Mouse (Mus musculus): ENCODE measurements around the gene Dnajc22.

Gene Dnajc22

DNA sequence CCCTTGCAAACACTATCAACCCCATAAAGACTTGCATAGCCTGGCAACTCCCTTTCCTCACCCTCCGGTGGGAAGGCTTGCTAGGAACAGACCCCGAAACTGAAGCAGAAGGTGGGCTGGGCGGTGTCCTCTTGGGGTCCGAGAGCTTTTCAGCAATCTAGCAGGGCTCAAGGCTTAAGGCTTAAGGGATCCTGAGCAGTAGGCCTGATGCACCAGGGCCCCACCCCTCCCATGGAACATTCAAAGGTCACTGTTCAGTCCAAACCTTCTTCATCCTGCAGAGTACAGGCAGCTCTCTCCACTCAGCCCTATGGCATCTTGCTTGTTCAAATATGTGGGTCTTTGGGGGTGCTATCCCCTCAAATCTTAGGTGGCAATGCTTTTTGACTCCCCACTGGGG lies 7.0 kb upstream of the Dnajc22 start:
- in situ Hi-C loops (cut with MboI, MseI): loop anchor here in 1 of 2 experiments (5.0 kb wide), 1 partner anchor 41 kb away; the partner anchor contains the start of gene Spats2

DNA sequence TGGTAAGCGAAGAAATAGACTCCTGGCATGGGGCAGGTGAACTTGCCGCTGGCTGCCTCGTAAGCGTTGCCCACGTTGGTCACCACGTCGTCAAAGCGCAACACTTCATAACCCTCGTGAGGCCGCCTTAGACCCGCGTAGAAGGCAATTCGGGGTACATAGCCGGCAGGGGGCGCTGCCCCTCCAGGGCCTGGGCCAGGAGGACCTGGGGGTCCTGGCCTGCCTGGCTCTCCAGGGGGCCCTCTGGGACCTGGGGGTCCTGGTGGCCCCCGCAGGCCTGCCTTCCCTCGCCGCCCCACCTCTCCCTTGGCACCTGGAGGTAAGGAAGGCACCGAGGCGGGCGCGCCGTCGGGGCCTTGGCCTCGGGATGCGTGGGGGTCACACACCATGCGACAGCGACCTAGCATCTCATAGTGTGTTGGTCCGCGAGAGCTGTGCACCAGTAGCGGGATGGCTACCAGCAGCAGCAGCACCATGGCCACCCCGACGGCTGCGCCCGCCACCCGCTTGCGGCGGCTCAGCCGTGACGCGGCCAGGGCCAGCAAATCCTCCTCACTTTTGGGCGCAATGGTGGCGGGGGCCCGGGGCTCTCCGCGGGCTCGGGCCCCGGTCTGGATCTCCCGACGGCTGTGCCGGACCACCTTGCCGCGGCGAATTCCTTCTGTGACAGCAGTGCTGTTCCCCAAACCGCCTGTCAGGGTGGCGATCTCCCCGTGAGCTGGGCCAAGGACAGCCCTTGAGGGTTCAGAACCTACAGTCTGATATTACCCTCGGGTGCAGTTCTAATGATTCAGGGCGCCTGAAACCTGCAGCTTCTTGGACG lies 5.5 kb upstream of the Dnajc22 start, which contains the start of gene C1ql4:
TSS of gene C1ql4 (minus strand) at position 565 of the 823 bp plus-strand sequence.
- in situ Hi-C loops (cut with MboI, MseI): loop anchor here in 1 of 2 experiments (5.0 kb wide), 1 partner anchor 40 kb away; the partner anchor contains the start of gene Spats2

DNA sequence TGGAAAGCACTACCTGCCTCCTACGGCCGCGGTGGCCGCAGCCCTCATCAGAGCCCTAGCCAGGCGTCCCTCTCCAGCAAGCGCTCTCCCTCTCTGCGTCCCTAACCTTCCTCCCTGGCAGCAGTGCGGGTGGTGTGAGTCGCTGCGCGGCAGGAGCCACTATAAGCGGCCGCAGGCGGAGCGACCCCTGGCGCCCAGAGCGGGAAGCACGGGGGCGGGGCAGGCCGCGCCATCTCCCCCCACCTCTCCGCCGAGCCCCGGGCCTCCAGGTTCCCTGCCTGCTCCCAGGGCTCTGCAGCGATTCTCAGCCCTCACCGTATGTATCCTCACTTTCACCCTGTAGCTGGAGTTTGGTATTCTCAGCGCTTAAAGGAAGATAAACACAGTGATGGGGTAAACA lies 4.7 kb upstream of the Dnajc22 start:
- in situ Hi-C loops (cut with MboI, MseI): loop anchor here in 1 of 2 experiments (5.0 kb wide), 1 partner anchor 39 kb away; the partner anchor contains the start of gene Spats2

DNA sequence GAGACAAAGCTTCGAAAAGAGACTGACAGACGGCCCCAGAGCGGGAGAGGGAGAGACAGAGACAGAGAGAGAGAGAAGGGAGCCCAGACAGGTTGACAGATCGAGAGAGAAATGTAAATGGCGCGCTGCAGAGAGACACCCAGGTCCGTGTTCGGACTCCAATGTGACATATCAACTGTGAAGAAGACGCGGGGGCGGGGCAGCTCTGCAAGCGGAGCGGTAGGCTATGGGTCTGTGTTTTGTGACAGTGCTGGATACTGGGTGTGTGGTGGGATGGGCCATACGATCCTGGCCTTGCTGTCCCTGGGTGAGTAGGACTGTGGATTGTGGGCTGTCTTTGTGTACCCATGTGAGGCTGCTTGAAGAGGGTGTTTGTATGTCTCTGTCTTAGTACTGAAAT lies 3.9 kb upstream of the Dnajc22 start:
- in situ Hi-C loops (cut with MboI, MseI): loop anchor here in 1 of 2 experiments (5.0 kb wide), 1 partner anchor 38 kb away; the partner anchor contains the start of gene Spats2

DNA sequence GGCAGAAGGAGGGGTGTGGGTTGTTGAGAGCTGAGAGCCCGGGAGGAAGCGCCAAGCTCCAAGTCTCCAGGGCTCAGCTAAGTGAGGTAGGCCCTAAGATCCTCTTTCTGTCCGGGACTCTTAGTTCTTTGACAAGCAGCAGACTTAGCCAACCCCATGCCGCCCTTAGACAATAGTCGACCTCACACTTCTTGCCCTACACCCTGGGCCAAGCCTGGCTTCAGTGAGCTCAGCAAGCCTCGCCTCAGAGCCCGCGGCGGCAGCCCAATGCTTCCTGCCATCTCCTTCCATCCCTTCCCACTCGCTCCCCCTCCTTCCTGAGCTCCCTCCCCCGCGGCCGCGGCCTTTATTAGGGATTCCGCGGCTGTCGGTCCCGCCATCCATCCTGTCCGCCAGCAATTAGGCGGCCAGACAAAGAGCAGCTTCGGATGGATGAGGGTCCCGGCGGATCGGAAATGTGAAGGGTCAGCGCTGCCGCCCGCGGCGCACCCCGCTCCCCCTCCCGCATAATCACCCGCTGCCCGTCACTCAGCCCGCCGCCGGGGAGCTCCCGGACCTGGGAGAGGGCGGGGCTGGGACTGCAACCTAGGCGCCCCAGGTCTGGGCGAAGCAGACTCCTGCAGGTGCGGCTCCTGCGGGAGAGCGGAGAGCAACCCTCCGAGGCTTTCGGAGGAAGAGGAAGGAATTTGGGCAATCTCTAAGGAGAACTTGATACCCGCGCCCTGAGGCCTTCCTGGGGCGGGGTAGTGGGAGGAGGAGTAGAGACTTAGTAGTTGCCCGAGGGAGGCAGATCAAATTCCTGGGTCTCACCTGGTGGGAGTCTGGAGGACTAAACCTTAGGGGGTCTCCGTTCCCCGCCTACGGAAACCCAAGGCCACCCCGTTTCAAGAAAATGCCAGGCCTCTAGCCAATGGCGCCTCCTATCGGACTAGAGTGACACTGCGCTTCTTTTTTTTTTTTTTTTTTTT lies 605 bp downstream of the Dnajc22 start:
- in situ Hi-C loops (cut with MboI, MseI): no loop called here

DNA sequence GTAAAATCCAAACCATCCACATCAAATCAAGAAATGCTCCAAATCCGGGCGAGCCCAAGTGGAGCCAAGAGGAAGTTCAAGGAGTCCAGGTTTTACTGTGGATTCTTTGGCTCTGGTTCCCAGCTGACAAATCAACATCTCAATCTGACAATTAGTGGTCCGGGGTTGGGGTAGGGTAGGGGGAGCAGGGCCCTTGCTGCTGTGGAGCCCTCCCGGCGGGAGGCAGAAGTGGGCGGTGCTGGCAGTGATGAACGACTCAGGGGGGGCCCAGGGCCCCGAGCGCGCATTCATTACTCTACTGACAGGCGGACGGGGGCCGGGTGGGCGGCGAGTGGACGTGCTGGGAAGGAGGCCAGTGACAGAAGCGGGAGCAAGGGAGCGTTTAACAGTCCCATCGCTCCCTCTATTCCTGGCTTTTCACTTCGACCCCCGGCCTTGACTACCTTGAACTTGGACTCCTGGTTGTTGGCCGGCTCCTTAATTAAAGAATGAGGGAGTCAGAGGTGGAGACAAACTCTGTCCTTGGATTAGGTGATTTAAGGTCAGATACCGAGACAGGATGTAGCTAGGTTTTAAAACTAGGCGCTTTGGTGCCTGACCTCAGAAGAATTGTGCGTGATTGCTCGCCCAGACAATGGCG lies 1.8 kb downstream of the Dnajc22 start:
- in situ Hi-C loops (cut with MboI, MseI): no loop called here

DNA sequence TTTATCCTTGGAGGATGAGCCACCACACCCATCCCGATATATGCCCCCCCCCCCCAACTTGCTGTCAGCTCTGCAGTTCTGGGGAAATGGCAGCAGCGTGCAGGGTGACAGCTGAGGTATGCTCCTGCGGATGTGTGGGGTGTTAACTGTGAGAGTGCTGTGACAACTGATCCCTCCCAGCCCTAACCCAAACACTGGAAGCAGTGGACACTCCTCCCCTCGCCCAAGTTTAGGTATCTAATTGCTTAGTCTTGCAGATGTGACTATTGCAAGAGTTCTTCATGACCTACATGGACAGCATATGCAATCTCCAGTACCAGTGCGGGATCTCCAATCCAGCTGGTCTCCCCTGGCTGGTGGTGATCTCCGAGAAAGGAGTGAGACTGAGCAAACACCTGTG lies 2.4 kb downstream of the Dnajc22 start:
- in situ Hi-C loops (cut with MboI, MseI): no loop called here

DNA sequence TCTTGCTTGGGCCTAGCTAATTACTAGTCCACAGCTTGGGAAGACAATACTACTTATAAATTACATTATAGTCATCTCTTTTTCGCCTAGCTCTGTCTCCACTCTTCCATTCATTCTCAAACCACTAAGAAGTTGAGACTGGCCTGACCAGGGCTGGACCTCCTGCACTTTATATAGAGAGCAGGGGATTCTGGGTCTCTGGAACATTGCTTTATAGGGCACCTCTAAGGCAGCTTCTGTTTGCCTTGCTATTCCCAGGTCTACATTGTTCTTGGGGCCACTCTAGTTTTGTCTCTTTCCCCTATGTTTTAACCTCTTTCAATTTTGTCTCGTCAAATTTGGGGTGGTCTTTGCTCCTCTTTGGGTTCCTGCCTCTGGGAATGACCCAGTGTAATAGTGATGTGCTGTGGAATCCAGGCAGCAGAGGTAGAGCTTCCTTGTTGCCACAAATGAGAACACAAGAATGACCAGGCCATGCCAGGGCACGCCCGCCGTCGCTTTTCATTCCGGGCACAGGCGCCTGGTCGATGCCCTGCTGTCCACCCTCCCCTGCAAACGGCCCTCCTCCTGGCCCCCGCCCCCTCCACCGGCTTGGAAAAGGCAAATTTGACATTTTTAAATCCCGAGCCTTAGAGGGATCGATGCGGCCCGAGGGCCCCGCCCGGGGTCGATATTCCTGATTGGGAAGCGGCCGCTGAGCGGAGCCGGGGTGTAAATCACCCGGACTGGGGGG lies 3.3 kb downstream of the Dnajc22 start:
- in situ Hi-C loops (cut with MboI, MseI): no loop called here

DNA sequence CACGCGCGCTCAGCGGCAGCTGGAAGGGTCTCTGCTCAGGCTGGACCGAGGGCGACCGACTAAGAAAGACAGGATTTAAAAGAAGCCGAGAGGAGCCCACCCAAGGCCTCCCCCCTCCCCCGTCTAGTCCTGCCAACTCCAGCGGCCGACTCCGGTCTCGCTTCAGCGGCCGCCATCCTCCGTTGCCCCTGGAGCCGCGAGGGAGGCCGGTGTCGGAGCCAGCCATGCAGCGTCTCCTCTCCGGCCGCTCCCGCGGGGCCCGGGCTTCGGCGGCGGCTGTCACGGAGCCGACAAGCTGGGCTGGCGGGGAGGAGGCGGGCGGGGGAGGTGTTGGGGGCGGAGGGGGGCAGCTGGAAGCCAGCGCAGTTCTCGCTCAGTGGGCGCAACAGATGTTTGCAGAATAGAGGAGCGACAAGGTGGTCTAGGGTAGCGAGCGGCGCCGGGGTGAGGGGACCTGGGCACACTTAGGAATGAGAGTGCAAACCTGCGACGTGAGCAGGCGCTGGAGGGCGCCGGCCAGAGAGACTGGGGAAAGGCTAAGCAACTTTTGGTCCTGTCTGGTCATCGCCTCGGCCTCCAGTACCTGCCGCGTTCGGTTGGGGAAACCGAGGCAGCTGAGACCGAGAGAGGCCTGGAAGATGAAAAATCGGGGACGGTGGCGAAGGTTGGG lies 4.0 kb downstream of the Dnajc22 start:
- in situ Hi-C loops (cut with MboI, MseI): no loop called here

DNA sequence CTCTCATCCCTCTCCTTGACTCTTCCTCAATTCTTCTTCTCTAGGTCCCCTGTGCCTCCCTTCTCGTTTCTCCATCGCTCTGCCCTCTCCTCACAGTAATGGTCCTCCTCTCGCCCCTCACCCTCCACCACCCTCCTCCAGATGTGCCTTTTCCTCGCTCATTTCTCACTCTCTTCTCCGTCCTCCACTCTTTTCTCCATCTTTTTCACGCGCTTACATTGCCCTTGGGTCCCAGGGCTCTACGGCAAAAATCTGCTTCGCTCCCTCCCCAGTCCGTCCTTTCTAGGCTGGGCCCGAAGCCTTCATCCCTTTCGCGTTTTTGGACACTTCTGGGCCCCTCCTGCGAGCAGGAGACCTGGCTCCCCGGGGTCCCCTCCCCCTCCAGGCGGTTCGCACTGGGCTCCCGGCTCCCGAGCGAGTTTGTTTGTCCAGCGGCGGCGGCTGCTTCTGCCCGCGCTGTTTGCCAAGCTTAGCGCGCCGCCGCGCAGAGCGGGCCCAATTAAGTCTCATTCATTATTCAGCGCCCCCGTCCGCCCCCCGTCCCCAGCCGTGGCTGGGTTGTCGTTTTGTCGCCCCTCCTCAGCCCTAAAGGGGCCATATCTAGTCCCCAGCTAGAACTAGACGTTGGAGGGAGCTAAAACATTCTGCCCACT lies 5.0 kb downstream of the Dnajc22 start:
- in situ Hi-C loops (cut with MboI, MseI): no loop called here

DNA sequence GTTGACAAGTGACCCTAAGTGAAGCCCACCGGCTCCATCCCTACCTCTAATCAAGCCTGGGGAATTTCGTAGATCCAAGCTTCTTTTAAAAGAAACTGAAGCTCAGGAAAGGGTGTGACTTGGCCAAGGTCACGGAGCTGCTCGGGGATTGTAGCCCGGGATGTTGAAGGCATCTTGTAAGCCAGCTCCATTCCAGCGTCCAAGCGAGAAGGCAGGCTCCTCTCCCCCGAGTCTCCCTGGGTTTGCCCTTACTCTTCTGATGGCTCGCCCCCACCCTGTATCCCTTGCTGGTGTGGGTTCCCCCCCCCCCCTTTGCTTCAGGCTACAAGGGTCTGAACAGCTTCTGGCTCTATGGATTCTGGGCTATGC lies 5.5 kb downstream of the Dnajc22 start:
- in situ Hi-C loops (cut with MboI, MseI): no loop called here

DNA sequence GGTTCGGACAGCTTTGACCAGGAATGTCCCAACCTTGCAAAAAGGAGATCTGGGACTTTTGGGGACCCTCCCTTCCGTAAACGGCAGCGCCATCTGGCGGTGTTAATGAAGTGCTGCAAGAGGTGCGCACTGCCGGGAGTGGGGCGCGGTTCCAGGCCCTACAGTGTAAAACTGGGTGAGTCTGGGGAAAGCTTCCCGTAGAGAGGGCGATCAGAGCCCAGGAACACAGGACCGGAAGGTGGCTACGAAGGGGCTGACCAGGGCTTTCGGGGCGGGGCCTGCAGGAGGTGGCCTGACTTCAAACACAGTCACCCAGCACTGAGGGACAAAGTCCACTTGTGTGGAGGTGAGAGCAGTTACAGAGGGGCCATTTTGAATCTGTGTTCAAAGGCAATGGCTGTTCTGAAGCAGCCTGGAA lies 6.2 kb downstream of the Dnajc22 start:
- in situ Hi-C loops (cut with MboI, MseI): no loop called here

DNA sequence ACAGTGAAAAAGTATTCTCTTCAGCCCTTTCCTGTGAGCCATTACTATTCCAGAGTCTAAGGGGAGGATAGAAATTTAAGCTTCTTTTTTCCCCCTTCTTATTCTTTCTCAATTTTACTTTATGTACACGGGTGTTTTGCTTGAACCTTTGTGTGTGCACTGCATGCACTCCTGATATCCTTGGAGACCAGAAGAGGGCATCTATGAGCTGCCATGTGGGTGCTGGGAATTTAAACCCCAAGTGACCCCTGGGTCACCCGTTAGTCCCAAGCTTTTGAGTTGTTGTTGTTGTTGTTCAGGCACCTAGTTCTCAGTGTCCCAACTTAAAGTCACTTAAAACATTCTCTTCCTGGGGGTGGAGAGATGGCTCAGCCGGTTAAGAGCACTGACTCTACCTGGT lies 7.0 kb downstream of the Dnajc22 start:
- in situ Hi-C loops (cut with MboI, MseI): no loop called here

DNA sequence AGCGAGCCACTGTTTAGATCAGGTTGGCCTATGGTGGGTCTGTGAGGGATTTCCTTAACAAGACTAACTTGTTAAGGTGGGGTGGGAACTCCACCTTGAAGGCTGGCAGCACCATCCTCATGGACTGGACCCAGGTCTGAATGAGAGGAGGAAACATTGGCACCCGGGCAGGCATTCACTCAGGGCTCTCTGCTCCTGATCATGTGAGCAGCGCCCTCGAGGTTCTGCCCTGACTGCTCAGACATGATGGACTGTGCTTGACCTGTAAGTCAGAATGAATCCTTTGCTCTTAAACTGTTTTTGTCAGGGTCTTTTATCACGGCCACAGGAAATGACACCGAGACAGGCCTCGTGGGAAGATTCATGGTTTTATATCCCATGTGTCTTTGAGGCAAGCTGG lies 12.3 kb downstream of the Dnajc22 start:
- in situ Hi-C loops (cut with MboI, MseI): no loop called here

DNA sequence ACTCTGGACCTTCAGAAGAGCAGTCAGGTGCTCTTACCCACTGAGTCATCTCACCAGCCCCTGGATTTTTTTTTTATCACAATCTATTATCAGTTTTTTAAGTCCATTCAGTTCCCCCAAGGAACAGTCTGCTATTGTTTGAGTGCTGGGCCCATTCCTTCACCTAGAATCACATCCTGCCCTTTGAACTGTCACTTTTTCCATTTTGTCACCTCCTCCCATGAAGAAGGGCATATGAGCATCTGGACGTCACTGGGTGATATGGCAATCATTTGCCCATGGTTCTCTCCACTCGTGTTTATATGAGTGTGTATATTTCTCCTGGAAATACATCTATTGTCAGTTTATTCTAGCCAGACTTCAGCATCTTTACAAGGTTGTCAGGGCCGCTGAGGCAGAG lies 14.9 kb downstream of the Dnajc22 start:
- in situ Hi-C loops (cut with MboI, MseI): no loop called here

DNA sequence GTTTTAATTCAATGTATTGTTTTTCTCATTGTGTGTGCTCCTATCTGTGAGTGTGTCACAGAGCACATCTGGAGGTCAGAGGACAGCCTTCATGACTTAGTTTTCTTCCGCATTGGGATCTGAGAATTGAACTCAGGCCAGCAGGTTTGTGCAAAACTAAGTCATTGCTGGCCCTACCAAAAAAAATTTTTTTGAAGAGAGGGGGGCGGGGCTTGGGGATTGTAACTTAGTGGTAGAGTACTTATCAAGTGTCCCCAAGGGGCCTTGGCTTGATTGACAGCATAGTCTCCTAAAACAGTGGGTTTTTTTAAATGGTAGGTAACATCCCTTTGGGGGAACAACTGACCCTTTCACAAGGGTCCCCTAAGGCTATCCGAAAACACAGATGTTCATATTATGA lies 18.2 kb downstream of the Dnajc22 start:
- in situ Hi-C loops (cut with MboI, MseI): loop anchor here in 1 of 2 experiments (10.0 kb wide), 1 partner anchor 56 kb away; the partner anchor contains the start of gene Prph

DNA sequence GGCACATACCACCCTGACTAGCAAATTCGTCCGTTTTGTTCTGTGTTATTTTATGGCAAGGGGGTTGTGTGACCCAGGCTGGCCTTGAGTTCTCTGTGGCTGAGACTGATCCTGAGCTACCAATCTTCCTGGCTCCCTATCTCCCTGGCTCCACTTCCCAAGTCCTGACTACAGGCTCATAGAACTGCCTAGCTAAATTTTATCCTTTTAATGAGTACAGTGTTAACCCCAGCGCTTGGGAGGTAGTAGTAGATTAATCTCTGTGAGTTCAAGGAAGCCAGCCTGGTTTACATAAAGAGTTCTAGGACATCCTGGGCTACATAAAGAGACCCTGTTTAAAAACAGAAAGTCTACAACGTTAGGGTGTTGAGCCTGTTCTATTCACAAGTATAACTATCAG lies 18.8 kb downstream of the Dnajc22 start:
- in situ Hi-C loops (cut with MboI, MseI): loop anchor here in 1 of 2 experiments (10.0 kb wide), 1 partner anchor 57 kb away; the partner anchor contains the start of gene Prph

DNA sequence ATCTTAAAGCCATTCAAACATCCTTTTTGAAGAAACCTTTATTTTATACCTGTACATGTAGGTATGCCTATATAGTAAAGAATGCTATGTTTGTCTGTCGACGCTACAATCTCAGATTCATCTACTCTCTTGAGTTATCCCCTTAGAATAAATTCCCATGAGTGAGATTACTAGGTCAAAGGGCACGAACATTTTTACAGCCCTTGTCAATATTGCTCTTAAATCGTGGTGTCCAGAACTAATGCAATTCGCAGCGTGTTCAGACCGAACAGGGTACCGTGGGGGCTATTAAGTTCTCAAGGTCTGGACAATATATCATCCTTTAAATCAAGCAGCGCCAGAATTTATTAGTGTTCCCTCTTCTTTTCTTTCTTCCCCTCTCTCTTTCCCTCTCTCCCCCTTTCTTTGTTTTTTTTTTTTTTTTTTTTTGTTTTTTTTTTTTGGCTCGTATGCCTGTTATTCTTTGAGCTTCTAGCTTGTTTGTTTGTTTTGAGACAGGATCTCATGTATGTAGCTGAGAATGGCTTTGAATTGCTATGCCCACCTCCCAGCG lies 19.9 kb downstream of the Dnajc22 start:
- in situ Hi-C loops (cut with MboI, MseI): loop anchor here in 1 of 2 experiments (10.0 kb wide), 1 partner anchor 58 kb away; the partner anchor contains the start of gene Prph

DNA sequence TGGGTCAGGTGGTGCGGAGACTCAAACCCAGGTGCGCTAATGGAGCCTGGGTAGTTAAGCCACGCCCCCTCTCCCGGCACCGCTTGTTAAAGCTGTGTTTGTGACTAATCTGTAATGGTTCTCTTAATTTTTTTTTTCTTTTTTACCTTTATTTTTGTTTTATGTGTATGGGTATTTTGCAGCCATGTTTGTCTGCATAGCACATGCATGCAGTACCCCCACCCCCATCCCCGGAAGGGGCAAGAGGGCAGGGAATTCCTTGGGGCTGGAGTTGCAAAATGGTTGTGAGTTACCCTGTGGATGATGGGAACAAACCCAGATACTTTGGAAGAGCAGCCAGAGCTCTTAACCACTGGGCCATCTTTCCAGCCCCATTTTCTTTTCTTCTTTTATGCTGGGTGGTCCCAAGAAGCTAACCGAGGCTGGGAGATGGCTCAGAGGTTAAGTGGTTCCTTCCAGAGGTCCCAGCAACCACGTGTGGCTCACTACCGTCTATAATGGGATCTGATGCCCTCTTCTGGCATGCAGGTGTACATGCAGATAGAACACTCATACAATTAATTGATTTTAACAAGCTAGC lies 20.5 kb downstream of the Dnajc22 start:
- in situ Hi-C loops (cut with MboI, MseI): loop anchor here in 1 of 2 experiments (10.0 kb wide), 1 partner anchor 59 kb away; the partner anchor contains the start of gene Prph
